24 mouse cellular contexts compared by ENCODE assay signal in genomic region chr12:119231831-119232230, GRCm38 (mm10). TPM values are rescaled to one million over a fixed set of nuclear protein-coding genes. Genes with fewer than 3 reads are reported as not detected.
DNase-seq lines count a peak whose midpoint lies in the region; ATAC-seq and TF ChIP-seq lines count a peak whose summit lies in the region.
"Had no signal": no experiment of that assay in that cellular context is flagged by ENCODE, and none has a peak within 500 bp of the region (broad histone marks: within the 10 kb centered on the region; RNA-seq: fewer than 3 reads in every experiment).

No protein-coding gene starts in this region.

- no peak overlapping the region for H3K4me3 ChIP-seq in kidney, adult 2 months (ENCODE audit: insufficient read depth, low read depth, low read length)
- no peak overlapping the region for H3K4me3 ChIP-seq in kidney, embryonic 14.5 days (ENCODE audit: low read length)
- no peak overlapping the region for H3K4me3 ChIP-seq in kidney, embryonic 16.5 days (ENCODE audit: low read length)
- H3K4me3 ChIP-seq: embryonic facial prominence, embryonic 13.5 days; embryonic facial prominence, embryonic 15.5 days; erythroblast, embryonic 14.5 days; forebrain, embryonic 10.5 days; forebrain, embryonic 12.5 days had no signal

- peaks cover 23% of the 10 kb centered on the region for H3K4me1 ChIP-seq in kidney, adult 2 months (ENCODE audit: control insufficient read depth, insufficient read depth, low read length)
- no peaks in the 10 kb centered on the region for H3K4me1 ChIP-seq in kidney, embryonic 14.5 days (ENCODE audit: control insufficient read depth, insufficient read depth, low read length)
- H3K4me1 ChIP-seq in kidney, embryonic 16.5 days (ENCODE audit: insufficient read depth, low read length): peaks cover 6% of the 10 kb centered on the region; the same call in 1 of the 2 replicates
- H3K4me1 ChIP-seq: embryonic facial prominence, embryonic 15.5 days had no signal

- no peaks in the 10 kb centered on the region for H3K9me3 ChIP-seq in kidney, embryonic 14.5 days (ENCODE audit: control insufficient read depth, low read length)
- no peaks in the 10 kb centered on the region for H3K9me3 ChIP-seq in kidney, embryonic 16.5 days (ENCODE audit: low read length)
- H3K9me3 ChIP-seq: embryonic facial prominence, embryonic 13.5 days; embryonic facial prominence, embryonic 15.5 days; forebrain, embryonic 10.5 days; forebrain, embryonic 12.5 days had no signal

- TF ChIP-seq CTCF in kidney, adult 2 months (conservative IDR thresholded peaks at IDR 0.05; ENCODE audit: insufficient read depth, insufficient read length, low read depth, low read length): no peak

- peak overlapping the region; percentile 98 for H3K27ac ChIP-seq in kidney, adult 2 months (ENCODE audit: insufficient read depth, low read depth, low read length)
- H3K27ac ChIP-seq in kidney, embryonic 14.5 days (ENCODE audit: low read depth, low read length): no peak overlapping the region
- no peak overlapping the region for H3K27ac ChIP-seq in kidney, embryonic 16.5 days (ENCODE audit: low read length)
- H3K27ac ChIP-seq: embryonic facial prominence, embryonic 13.5 days; embryonic facial prominence, embryonic 15.5 days; forebrain, embryonic 10.5 days; forebrain, embryonic 12.5 days had no signal

- TF ChIP-seq POLR2A in kidney, adult 2 months (IDR thresholded peaks at IDR 0.05; ENCODE audit: low read depth, low read length): peak; percentile 41

- no peak overlapping the region for H3K9ac ChIP-seq in kidney, embryonic 14.5 days (ENCODE audit: low read depth, low read length)
- no peak overlapping the region for H3K9ac ChIP-seq in kidney, embryonic 16.5 days (replicated peaks; ENCODE audit: low read length)
- H3K9ac ChIP-seq: embryonic facial prominence, embryonic 13.5 days; embryonic facial prominence, embryonic 15.5 days; forebrain, embryonic 12.5 days had no signal

- H3K4me2 ChIP-seq in kidney, embryonic 14.5 days (replicated peaks; ENCODE audit: low read depth, low read length): no peak overlapping the region
- H3K4me2 ChIP-seq in kidney, embryonic 16.5 days (replicated peaks; ENCODE audit: low read depth, low read length): no peak overlapping the region
- H3K4me2 ChIP-seq: embryonic facial prominence, embryonic 13.5 days; embryonic facial prominence, embryonic 15.5 days; forebrain, embryonic 12.5 days had no signal

- 48% methylated on average over 2 of the region's 2 CpGs for WGBS in kidney, adult 2 months
- WGBS in kidney, embryonic 14.5 days: 93% methylated on average over 2 of the region's 2 CpGs
- 83% methylated on average over 2 of the region's 2 CpGs for WGBS in kidney, embryonic 16.5 days

- peak; percentile 86 for DNase-seq in kidney, adult 2 months
- peak; percentile 88 for DNase-seq in kidney, adult 9 months
- DNase-seq in kidney, adult 18-20 months: no peak
- peak; percentile 58 for DNase-seq in kidney, postnatal 14 days
- DNase-seq in kidney, postnatal 36 days: peak; percentile 21 to 80
- DNase-seq in urinary bladder, postnatal 25 days (ENCODE audit: low spot score): no peak
- DNase-seq: adrenal gland, adult 2 months; adrenal gland, postnatal 10 days; adrenal gland, postnatal 25 days; cerebellum, adult 11 months; cerebellum, adult 18-20 months; cerebellum, adult 8-10 months; cerebellum, adult 9-11 months; cerebellum, postnatal 14 days; cerebellum, postnatal 36 days; embryo, embryonic 11 days had no signal

- ATAC-seq in kidney, embryonic 14.5 days (ENCODE audit: low FRiP score, low TSS enrichment): no peak
- ATAC-seq in kidney, embryonic 16.5 days (ENCODE audit: low FRiP score, low TSS enrichment): no peak
- ATAC-seq: forebrain, embryonic 14.5 days had no signal

- no peaks in the 10 kb centered on the region for H3K27me3 ChIP-seq in kidney, adult 2 months (replicated peaks; ENCODE audit: control insufficient read depth, insufficient read depth, low read length)
- no peaks in the 10 kb centered on the region for H3K27me3 ChIP-seq in kidney, embryonic 14.5 days (ENCODE audit: control insufficient read depth, insufficient read depth, low read length)
- no peaks in the 10 kb centered on the region for H3K27me3 ChIP-seq in kidney, embryonic 16.5 days (ENCODE audit: insufficient read depth, low read length)
- H3K27me3 ChIP-seq: embryonic facial prominence, embryonic 13.5 days; embryonic facial prominence, embryonic 15.5 days; forebrain, embryonic 12.5 days had no signal

- no peaks in the 10 kb centered on the region; the same call in 1 of the 2 replicates for H3K36me3 ChIP-seq in kidney, adult 2 months (ENCODE audit: control insufficient read depth, insufficient read depth, low read length)
- no peaks in the 10 kb centered on the region for H3K36me3 ChIP-seq in kidney, embryonic 14.5 days (ENCODE audit: control insufficient read depth, insufficient read depth, low read length)
- H3K36me3 ChIP-seq in kidney, embryonic 16.5 days (ENCODE audit: insufficient read depth, low read length): no peaks in the 10 kb centered on the region
- H3K36me3 ChIP-seq: embryonic facial prominence, embryonic 13.5 days; embryonic facial prominence, embryonic 15.5 days had no signal

RNA-seq across cellular contexts. Expression of gene Itgb8, which starts 6.8 kb away (rescaled TPM):
- 16.5 and 17.3 TPM in 2 replicates for polyA plus RNA-seq in kidney, adult 2 months (2012; rRNA removed)
- polyA plus RNA-seq in kidney, embryonic 14.5 days (2014; fragmentation: Nextera tagmentation; extraction: Ambion mirVana): 3.0 and 3.7 TPM in 2 replicates
- polyA plus RNA-seq in kidney, embryonic 16.5 days (2015; fragmentation: Nextera tagmentation; extraction: Ambion mirVana): 3.4 and 4.5 TPM in 2 replicates
- polyA plus RNA-seq: erythroblast, embryonic 14.5 days had no signal

Comparison
In these comparisons a context has a peak if more than half of its experiments do, and no peak if none do; other contexts are left out.
1. DNase-seq: peak in kidney, adult 2 months (single experiment), kidney, adult 9 months (single experiment), kidney, postnatal 14 days (single experiment) and kidney, postnatal 36 days (2 of 2); none in kidney, adult 18-20 months (single experiment) and urinary bladder, postnatal 25 days (single experiment).